Mouse (Mus musculus) liver, embryonic 14.5 days (tissue): ENCODE measurements at regions not wholly inside any gene's neighbourhood (a gene's known extent, or its start where the extent isn't known, plus 50 kb on each side); places are given as distances from the start of the nearest gene placed in this dataset.

Source experiments
- ATAC-seq: fragments of 200-750 bp; cut with Nextera tagmentation; 2 replicates; pipeline ENCODE4 v1.8.0; 2017; ENCODE audit warnings: moderate number of reproducible peaks, mild to moderate bottlenecking, moderate library complexity; ENCODE audit not compliant: insufficient read depth
- DNase-seq, 3 experiments: peaks; one replicate each; pipeline ENCODE4 v3.0.0-alpha.2; 2012 to 2013; ENCODE audit warnings: low read depth in 3 of 3, low spot score in 3 of 3
- H3K27ac ChIP-seq: fragments of 300-500 bp; sonication (generic); 2 replicates; pipeline ENCODE4 v1.5.1; 2014; ENCODE audit warnings: moderate library complexity, mild to moderate bottlenecking, control low read depth, inconsistent platforms
- H3K27me3 ChIP-seq: fragments of 300-500 bp; sonication (generic); 2 replicates; pipeline ENCODE4 v1.6.1; 2014; ENCODE audit warnings: mild to moderate bottlenecking, low read length, moderate library complexity; ENCODE audit not compliant: control insufficient read depth, insufficient read depth
- H3K36me3 ChIP-seq: fragments of 300-500 bp; sonication (generic); replicated peaks from 2 replicates; pipeline ENCODE4 v1.6.1; 2014; ENCODE audit warnings: low read depth; ENCODE audit not compliant: control insufficient read depth, insufficient read depth
- H3K4me1 ChIP-seq, 2 experiments: fragments of 200-500 bp in 1 of 2; fragments of 300-500 bp in 1 of 2; sonication (generic) in 1 of 2; replicated peaks; 2 replicates each; pipeline ENCODE4 v1.6.1; 2012 to 2014; ENCODE audit warnings: antibody characterized with exemption in 1 of 2, inconsistent platforms in 1 of 2, low read length in 1 of 2; ENCODE audit not compliant: control insufficient read depth in 2 of 2, insufficient read depth in 2 of 2
- H3K4me2 ChIP-seq: fragments of 300-500 bp; sonication (generic); 2 replicates; pipeline ENCODE4 v1.6.1; 2014; ENCODE audit warnings: low read depth, mild to moderate bottlenecking, control low read depth, moderate library complexity
- H3K4me3 ChIP-seq, 2 experiments: fragments of 200-500 bp in 1 of 2; fragments of 300-500 bp in 1 of 2; sonication (generic) in 1 of 2; 2 replicates each; pipeline ENCODE4 v1.5.1; 2012 to 2014; ENCODE audit warnings: low read depth in 2 of 2, low read length in 2 of 2, mild to moderate bottlenecking in 2 of 2, control low read depth in 1 of 2, inconsistent platforms in 1 of 2, moderate library complexity in 1 of 2; ENCODE audit not compliant: insufficient read depth in 1 of 2
- H3K9ac ChIP-seq: fragments of 300-500 bp; sonication (generic); replicated peaks from 2 replicates; pipeline ENCODE4 v1.6.1; 2014; ENCODE audit warnings: mild to moderate bottlenecking, control low read depth, moderate library complexity
- H3K9me3 ChIP-seq: fragments of 300-500 bp; sonication (generic); 2 replicates; pipeline ENCODE4 v1.6.1; 2016; ENCODE audit warnings: low read length, mixed read lengths; ENCODE audit not compliant: control insufficient read depth
- CTCF ChIP-seq: IDR thresholded peaks from 2 replicates; pipeline ENCODE4 v1.5.1; 2016; ENCODE audit warnings: antibody characterized with exemption, low read depth, control low read depth
- EP300 ChIP-seq: IDR thresholded peaks from 2 replicates; pipeline ENCODE4 v1.6.1; 2016; ENCODE audit warnings: antibody characterized with exemption, low read depth
- WGBS: fragments of 180-500 bp; shearing (Covaris S2); extraction: QIAGEN DNeasy Blood & Tissue Kit; methylation state at CpG from one replicate; pipeline ENCODE4 v1.1.7; 2014; ENCODE audit not compliant: insufficient replicate concordance; 5-methylcytosine and 5-hydroxymethylcytosine counted together

- Histone ChIP-seq H3K4me3 (no peak overlapping the region), H3K4me1 (no peaks in the 10 kb centered on the region), H3K9me3 (no peaks in the 10 kb centered on the region), H3K36me3 (no peaks in the 10 kb centered on the region), H3K27me3 (no peaks in the 10 kb centered on the region), H3K9ac (no peak overlapping the region), H3K27ac (no peak overlapping the region), H3K4me2 (no peak overlapping the region)
- TF ChIP-seq CTCF (no peak), EP300 (no peak)
- WGBS = 42% methylated on average over 1 of the region's 1 CpGs
- no peak for DNase-seq
- ATAC-seq = no peak
Observed at GRCm38 (mm10) chr11:6962786-6963575, 100.3 kb upstream of the Adcy1 start.

- H3K9ac ChIP-seq = no peak overlapping the region
- no peaks in the 10 kb centered on the region for H3K4me1 ChIP-seq
- ATAC-seq (no peak), DNase-seq (no peak)
- no peaks in the 10 kb centered on the region for H3K36me3 ChIP-seq
- no peaks in the 10 kb centered on the region for H3K27me3 ChIP-seq
- H3K9me3 ChIP-seq = no peaks in the 10 kb centered on the region
- H3K27ac ChIP-seq = no peak overlapping the region
- H3K4me2 ChIP-seq = no peak overlapping the region
- no peak for TF ChIP-seq CTCF
- no peak for TF ChIP-seq EP300
- no peak overlapping the region for H3K4me3 ChIP-seq
Observed at GRCm38 (mm10) chr11:6962322-6962721, 101.0 kb upstream of the Adcy1 start.

GRCm38 (mm10) chr11:6952787-6953186 lies 110.5 kb upstream of the Adcy1 start:
- Histone ChIP-seq H3K9ac (no peak overlapping the region), H3K9me3 (no peaks in the 10 kb centered on the region), H3K4me3 (no peak overlapping the region), H3K4me2 (no peak overlapping the region), H3K27me3 (no peaks in the 10 kb centered on the region), H3K36me3 (no peaks in the 10 kb centered on the region), H3K27ac (no peak overlapping the region), H3K4me1 (no peaks in the 10 kb centered on the region)
- ATAC-seq (no peak), DNase-seq (no peak)
- TF ChIP-seq CTCF (no peak), EP300 (no peak)
- WGBS = 59% methylated on average over 1 of the region's 1 CpGs

- TF ChIP-seq CTCF = no peak
- no peak for TF ChIP-seq EP300
- no peaks in the 10 kb centered on the region for H3K27me3 ChIP-seq
- no peak overlapping the region for H3K4me3 ChIP-seq
- H3K9me3 ChIP-seq = no peaks in the 10 kb centered on the region
- no peaks in the 10 kb centered on the region for H3K36me3 ChIP-seq
- no peak overlapping the region for H3K4me2 ChIP-seq
- H3K4me1 ChIP-seq = no peaks in the 10 kb centered on the region
- no peak overlapping the region for H3K27ac ChIP-seq
- no peak for DNase-seq
- H3K9ac ChIP-seq = no peak overlapping the region
- no peak for ATAC-seq
Observed at GRCm38 (mm10) chr11:6951361-6951760, 111.9 kb upstream of the Adcy1 start.

- no peaks in the 10 kb centered on the region for H3K4me1 ChIP-seq
- H3K4me2 ChIP-seq = no peak overlapping the region
- DNase-seq (no peak), ATAC-seq (no peak)
- H3K27ac ChIP-seq = no peak overlapping the region
- H3K9ac ChIP-seq = no peak overlapping the region
- no peaks in the 10 kb centered on the region for H3K27me3 ChIP-seq
- H3K9me3 ChIP-seq = no peaks in the 10 kb centered on the region
- no peak for TF ChIP-seq EP300
- no peak for TF ChIP-seq CTCF
- H3K36me3 ChIP-seq = no peaks in the 10 kb centered on the region
- H3K4me3 ChIP-seq = no peak overlapping the region
- 68% methylated on average over 2 of the region's 2 CpGs for WGBS
Observed at GRCm38 (mm10) chr11:6949051-6949450, 111.6 kb upstream of the Gm11983 start.
